Mouse (Mus musculus): Measurements from ENCODE around the gene Gm3453.
"Not testable (repeated sequence)": the region's sequence is repeated elsewhere in the genome, so short reads cannot be mapped to it uniquely, and the experiment has no call there.

DNA sequence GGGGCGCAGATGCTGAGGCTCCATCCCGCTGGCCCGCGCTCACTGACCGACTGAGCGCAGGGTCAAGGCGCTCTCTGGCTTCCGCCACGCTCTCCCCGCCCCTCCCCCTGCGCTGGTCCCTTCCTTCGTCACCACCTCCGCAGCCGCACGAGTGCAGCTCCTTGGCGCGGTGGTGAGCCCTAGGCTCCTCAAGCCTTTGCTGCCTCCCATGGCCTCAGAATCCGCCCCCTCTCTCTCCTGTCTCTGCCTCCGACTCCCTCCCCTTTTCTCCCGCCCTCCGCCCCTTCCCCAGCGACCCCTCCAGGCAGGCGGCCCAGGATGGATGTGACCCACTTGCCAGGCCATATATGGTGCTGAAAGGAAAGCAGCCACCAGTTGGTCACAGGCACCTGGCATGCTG, 17.3 kb downstream of the Gm3453 start, which contains the start of gene Gm3248:
- not testable (repeated sequence) for TF ChIP-seq CTCF, POLR2A (IDR thresholded peaks at IDR 0.05; ENCODE audit: insufficient read depth, low read depth, low read length)
